Mouse (Mus musculus): Measurements from ENCODE around the gene AI413582. TPM values are rescaled to one million over a fixed set of nuclear protein-coding genes. Genes with fewer than 3 reads are reported as not detected.

AI413582 gene
- 7.9 and 9.2 TPM in 2 replicates for polyA plus RNA-seq (2012; rRNA removed)

DNA sequence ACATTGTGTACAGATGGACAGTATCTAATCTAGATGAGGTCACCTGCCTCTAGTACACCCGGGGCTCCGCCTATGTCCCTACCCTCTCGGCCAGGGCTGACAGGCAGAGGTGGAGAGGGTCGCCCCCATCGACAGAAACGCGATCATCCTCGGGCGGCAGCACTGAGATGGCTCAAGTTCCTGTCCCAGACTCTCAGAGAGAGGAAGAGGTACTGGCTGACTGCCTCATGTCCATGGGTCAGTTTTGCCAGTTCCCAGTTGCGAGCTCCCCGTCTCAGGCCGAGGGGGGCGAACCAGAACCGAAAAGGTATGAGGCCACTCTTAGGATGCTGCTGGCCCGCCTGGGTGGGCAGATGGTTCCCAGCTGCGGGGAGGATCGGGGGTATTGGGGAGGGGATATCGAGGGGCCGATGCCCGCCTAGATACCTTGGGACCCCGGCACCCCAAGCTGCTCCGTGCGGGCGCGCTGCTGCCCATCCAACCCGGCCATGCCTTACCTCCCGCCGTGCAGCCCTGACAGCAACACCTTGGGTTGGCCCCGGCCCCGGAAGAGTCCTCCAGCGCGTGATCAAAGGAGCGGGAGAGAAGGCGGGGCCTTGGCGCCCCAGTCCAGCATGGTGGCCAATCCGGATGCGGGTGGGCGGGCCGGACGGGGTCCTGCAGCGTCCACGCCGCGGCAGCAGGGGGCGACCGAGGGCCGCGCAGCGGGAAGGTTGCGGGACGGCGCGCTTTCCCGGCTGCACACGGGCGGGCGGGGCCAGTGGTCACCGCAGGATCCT lies at the start of gene AI413582:
Gene AI413582 (minus strand): TSS at position 594 of the 779 bp plus-strand sequence.

DNA sequence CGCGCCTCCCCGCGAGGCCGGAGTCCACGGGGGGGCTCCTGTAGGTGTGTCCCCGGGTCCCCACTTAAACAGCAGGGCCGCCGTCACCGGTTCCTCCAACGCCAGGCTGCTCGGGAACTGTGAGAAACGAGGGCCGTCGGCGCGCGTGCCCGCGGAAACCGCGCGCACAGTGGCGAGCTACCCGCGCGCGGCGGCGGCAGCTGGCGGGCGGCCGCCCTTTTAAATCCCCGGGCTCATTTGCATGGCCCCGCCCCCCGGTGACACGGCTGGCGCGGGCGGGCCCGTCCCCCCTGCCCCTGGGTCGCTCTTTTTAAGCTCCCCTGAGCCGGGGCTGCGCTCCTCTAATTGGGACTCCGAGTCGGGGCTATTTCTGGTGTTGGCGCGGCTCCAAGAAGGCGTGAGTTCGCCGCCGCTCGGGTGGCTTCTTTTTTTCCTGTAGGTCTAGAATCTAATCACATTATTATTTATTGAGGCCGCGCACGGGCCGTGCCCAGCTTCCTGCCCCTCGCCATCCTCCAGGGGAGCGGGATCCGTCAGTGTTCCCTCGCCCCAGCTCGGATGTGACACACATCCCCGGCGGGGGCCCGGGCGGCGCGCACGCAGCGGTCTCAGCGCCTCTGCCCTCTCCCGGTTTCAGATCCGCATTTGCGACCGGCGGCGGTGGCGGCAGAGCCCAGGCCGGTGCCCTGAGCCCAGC lies 9.1 kb downstream of the AI413582 start, which contains the start of gene Hmga1:
Gene Hmga1 (plus strand): TSS at position 183 of the 697 bp plus-strand sequence.

DNA sequence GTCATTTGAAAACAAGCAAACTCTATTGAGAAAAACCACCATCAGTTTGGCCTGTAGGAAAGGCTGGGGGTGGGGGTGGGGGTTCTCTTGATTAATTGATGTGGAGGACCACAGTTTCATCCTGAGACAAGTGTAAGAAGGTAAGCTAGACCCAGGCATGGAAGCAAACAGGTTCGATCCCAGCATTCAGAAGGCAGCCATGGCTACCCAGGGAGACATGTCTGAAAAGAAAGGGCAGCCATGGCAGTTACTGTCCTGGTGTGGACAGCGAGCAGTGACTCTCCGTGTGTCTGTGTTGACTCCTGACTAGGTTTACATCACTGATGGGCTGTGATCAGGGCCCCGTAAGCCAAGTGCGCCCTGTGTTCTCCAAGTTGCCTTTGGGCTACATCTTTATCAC lies 44.3 kb downstream of the AI413582 start, which contains the start of gene Grm4:
Gene Grm4 (minus strand): TSS at position 101 of the 400 bp plus-strand sequence.

Other genes with a start within 250 kb of the AI413582 start
- gene Grm4, start 44.4 kb downstream of the AI413582 start, polyA plus RNA-seq (2012; rRNA removed), result 0.01 TPM in 1 of 2 replicates, not detected in the other
- gene Hmga1, start 9.3 kb downstream of the AI413582 start, polyA plus RNA-seq (2012; rRNA removed), result 161 and 166 TPM in 2 replicates
- gene Nudt3, start 57.7 kb upstream of the AI413582 start, polyA plus RNA-seq (2012; rRNA removed), result 24.6 and 24.8 TPM in 2 replicates
- gene RPS10-NUDT3, start 69.5 kb upstream of the AI413582 start, polyA plus RNA-seq (2012; rRNA removed), result not detected in 2 replicates
- gene Rps10, start 70.9 kb upstream of the AI413582 start, polyA plus RNA-seq (2012; rRNA removed), result 1,116 and 1,190 TPM in 2 replicates
- 0.07 and 0.10 TPM in 2 replicates for gene Pacsin1, start 89.8 kb upstream of the AI413582 start, polyA plus RNA-seq (2012; rRNA removed)
- gene Spdef, start 163.2 kb upstream of the AI413582 start, polyA plus RNA-seq (2012; rRNA removed), result 0.06 TPM in 1 of 2 replicates, not detected in the other